Mouse (Mus musculus) gastrocnemius, postnatal 36 days (tissue): ENCODE measurements around the gene Wnt11. TPM values are rescaled to one million over a fixed set of nuclear protein-coding genes. Genes with fewer than 3 reads are reported as not detected.

ENCODE experiments used
- DNase-seq, 2 experiments: peaks; one replicate each; pipeline ENCODE4 v3.0.0; 2022
- intact Hi-C: fragments of 180-260 bp; cut with DNase I; formaldehyde crosslinking; loops from one replicate; pipeline ENCODE4 v1.15.1; 2025
- long read RNA-seq, 2 experiments: library from polyadenylated mRNA; stranded (forward); transcript quantifications; one replicate each; pipeline ENCODE4 v2.0.0; 2021
- total RNA-seq, 2 experiments: library from RNA; stranded (reverse); gene quantifications; 2 replicates each; pipeline ENCODE4 v1.2.3; 2021

The Wnt11 gene
- total RNA-seq: 1 to 10 TPM; 5.4 to 8.2 TPM
- long read RNA-seq, experiment 1, partial matches to known transcripts: 0 of 9 reads
- long read RNA-seq, experiment 1, other reads (novel, unspliced or antisense): 7 of 9 reads
- long read RNA-seq, experiment 2, partial matches to known transcripts: 4 of 18 reads
- long read RNA-seq, experiment 2, other reads (novel, unspliced or antisense): 14 of 18 reads

- DNase-seq: peak; percentile 60 to 66
- intact Hi-C loops: loop anchor here (1.0 to 5.0 kb wide), 2 partner anchors 19 to 93 kb away; no protein-coding TSS in a partner anchor
Observed at GRCm38 (mm10) chr7:98834711-98835321, at the start of gene Wnt11. Gene Wnt11, plus strand, starts transcription at chr7:98835112.

- DNase-seq: no peak
- intact Hi-C loops: no loop called here
Observed at GRCm38 (mm10) chr7:98786792-98787612, 47.9 kb upstream of the Wnt11 start.

- no peak for DNase-seq
- intact Hi-C loops: no loop called here
Observed at GRCm38 (mm10) chr7:98788721-98789120, 46.2 kb upstream of the Wnt11 start.

GRCm38 (mm10) chr7:98789121-98789520 lies 45.8 kb upstream of the Wnt11 start:
- no peak for DNase-seq
- intact Hi-C loops: no loop called here

GRCm38 (mm10) chr7:98791864-98792263 lies 43.0 kb upstream of the Wnt11 start:
- intact Hi-C loops: no loop called here
- DNase-seq: no peak

GRCm38 (mm10) chr7:98793811-98794210 lies 41.1 kb upstream of the Wnt11 start:
- intact Hi-C loops: no loop called here
- no peak for DNase-seq

- DNase-seq: peak in 1 of 2 experiments; percentile 38
- intact Hi-C loops: no loop called here
Observed at GRCm38 (mm10) chr7:98794444-98794843, 40.5 kb upstream of the Wnt11 start.

GRCm38 (mm10) chr7:98795637-98796036 lies 39.3 kb upstream of the Wnt11 start:
- intact Hi-C loops: no loop called here
- DNase-seq: no peak

GRCm38 (mm10) chr7:98797347-98798133 lies 37.4 kb upstream of the Wnt11 start:
- intact Hi-C loops: no loop called here
- DNase-seq: no peak

- intact Hi-C loops: no loop called here
- DNase-seq: no peak
Observed at GRCm38 (mm10) chr7:98798134-98798417, 36.8 kb upstream of the Wnt11 start.

- intact Hi-C loops: no loop called here
Observed at GRCm38 (mm10) chr7:98800435-98800834, 34.5 kb upstream of the Wnt11 start.

GRCm38 (mm10) chr7:98801086-98801485 lies 33.8 kb upstream of the Wnt11 start:
- intact Hi-C loops: no loop called here
- DNase-seq: peak; percentile 35 to 62

More at GRCm38 (mm10) chr7:98800435-98800834, 34.5 kb upstream of the Wnt11 start:
- DNase-seq: no peak

GRCm38 (mm10) chr7:98803181-98803580 lies 31.7 kb upstream of the Wnt11 start:
- intact Hi-C loops: no loop called here
- no peak for DNase-seq

- intact Hi-C loops: no loop called here
- no peak for DNase-seq
Observed at GRCm38 (mm10) chr7:98804841-98805772, 29.8 kb upstream of the Wnt11 start.

GRCm38 (mm10) chr7:98806961-98807360 lies 28.0 kb upstream of the Wnt11 start:
- no peak for DNase-seq
- intact Hi-C loops: no loop called here

GRCm38 (mm10) chr7:98809372-98809771 lies 25.5 kb upstream of the Wnt11 start:
- intact Hi-C loops: no loop called here
- DNase-seq: no peak

- intact Hi-C loops: no loop called here
- DNase-seq: no peak
Observed at GRCm38 (mm10) chr7:98810619-98811018, 24.3 kb upstream of the Wnt11 start.

- no peak for DNase-seq
- intact Hi-C loops: no loop called here
Observed at GRCm38 (mm10) chr7:98820501-98820900, 14.4 kb upstream of the Wnt11 start.

- intact Hi-C loops: no loop called here
- no peak for DNase-seq
Observed at GRCm38 (mm10) chr7:98822881-98823280, 12.0 kb upstream of the Wnt11 start.
